In genomic region chr1:153140265-153140664, GRCm38 (mm10) we compare ENCODE assay signal across 16 mouse cellular contexts. TPM values are rescaled to one million over a fixed set of nuclear protein-coding genes. Genes with fewer than 3 reads are reported as not detected.
DNase-seq lines count a peak whose midpoint lies in the region; ATAC-seq and TF ChIP-seq lines count a peak whose summit lies in the region.
"Had no signal": no experiment of that assay in that cellular context is flagged by ENCODE, and none has a peak within 500 bp of the region (broad histone marks: within the 10 kb centered on the region; RNA-seq: fewer than 3 reads in every experiment).

No protein-coding gene starts in this region.

- H3K27ac ChIP-seq in heart, postnatal 0 days (ENCODE audit: low read depth) = peak overlapping the region; percentile 21; the same call in 1 of the 2 replicates
- H3K27ac ChIP-seq in lung, postnatal 0 days (ENCODE audit: low read length) = peak overlapping the region; percentile 75
- no peak overlapping the region for H3K27ac ChIP-seq in intestine, postnatal 0 days (ENCODE audit: low read depth, low read length)
- H3K27ac ChIP-seq: forebrain, embryonic 12.5 days had no signal

- 80% methylated on average over 11 of the region's 11 CpGs for WGBS in heart, postnatal 0 days
- WGBS in lung, postnatal 0 days = 36% methylated on average over 11 of the region's 11 CpGs
- 58% methylated on average over 11 of the region's 11 CpGs for WGBS in lung, adult 2 months
- WGBS in intestine, postnatal 0 days = 46% methylated on average over 11 of the region's 11 CpGs

- H3K9ac ChIP-seq in heart, postnatal 0 days (replicated peaks; ENCODE audit: low read depth, low read length) = no peak overlapping the region
- H3K9ac ChIP-seq in lung, postnatal 0 days (replicated peaks; ENCODE audit: low read depth) = no peak overlapping the region
- no peak overlapping the region for H3K9ac ChIP-seq in intestine, postnatal 0 days (ENCODE audit: low read depth, low read length)
- H3K9ac ChIP-seq: forebrain, embryonic 12.5 days had no signal

- no peak overlapping the region for H3K4me3 ChIP-seq in heart, postnatal 0 days (ENCODE audit: low read depth, low read length)
- no peak overlapping the region for H3K4me3 ChIP-seq in lung, postnatal 0 days (ENCODE audit: low read depth, low read length)
- H3K4me3 ChIP-seq in lung, adult 2 months (replicated peaks; ENCODE audit: extremely low read depth, low read depth, low read length) = no peak overlapping the region
- H3K4me3 ChIP-seq in intestine, postnatal 0 days (ENCODE audit: low read depth, low read length) = no peak overlapping the region
- H3K4me3 ChIP-seq: forebrain, embryonic 12.5 days had no signal

- no peak for DNase-seq in heart, postnatal 0 days (ENCODE audit: low spot score)
- DNase-seq in heart, postnatal 14 days = no peak
- no peak for DNase-seq in lung, postnatal 0 days (ENCODE audit: low spot score)
- DNase-seq in lung, adult 2 months = no peak
- DNase-seq in induced T-regulatory cell, adult 2 months (ENCODE audit: low read depth) = peak; percentile 46
- DNase-seq in adrenal gland, postnatal 25 days = no peak
- no peak for DNase-seq in layer of hippocampus, postnatal 36 days
- DNase-seq: cerebellum, adult 9-11 months; heart, postnatal 4 days; kidney, postnatal 14 days had no signal

- H3K9me3 ChIP-seq in heart, postnatal 0 days (replicated peaks; ENCODE audit: control insufficient read depth, low read length) = no peaks in the 10 kb centered on the region
- no peaks in the 10 kb centered on the region for H3K9me3 ChIP-seq in lung, postnatal 0 days (ENCODE audit: low read length)
- no peaks in the 10 kb centered on the region for H3K9me3 ChIP-seq in intestine, postnatal 0 days (ENCODE audit: control insufficient read depth)
- H3K9me3 ChIP-seq: forebrain, embryonic 12.5 days; G1E had no signal

- intact Hi-C loops in heart, postnatal 14 days (cut with DNase I) = no loop called here

- peaks cover 21% of the 10 kb centered on the region for H3K4me1 ChIP-seq in heart, postnatal 0 days (ENCODE audit: control insufficient read depth, insufficient read depth)
- 0 out of 2 replicates have a peak, but pooled peaks cover 6% of the 10 kb centered on the region for H3K4me1 ChIP-seq in lung, postnatal 0 days (ENCODE audit: insufficient read depth, low read depth, low read length)
- H3K4me1 ChIP-seq in lung, adult 2 months (ENCODE audit: control insufficient read depth, insufficient read depth, low read length) = peaks cover 5% of the 10 kb centered on the region; the same call in 1 of the 2 replicates
- H3K4me1 ChIP-seq in intestine, postnatal 0 days (replicated peaks; ENCODE audit: control insufficient read depth, insufficient read depth, low read length) = peaks cover 3% of the 10 kb centered on the region; the same call in 1 of the 2 replicates
- H3K4me1 ChIP-seq: forebrain, embryonic 12.5 days had no signal

- TF ChIP-seq CTCF in heart, postnatal 0 days (IDR thresholded peaks at IDR 0.05; ENCODE audit: low read depth) = no peak
- TF ChIP-seq CTCF in lung, postnatal 0 days (IDR thresholded peaks at IDR 0.05) = no peak
- no peak for TF ChIP-seq CTCF in lung, adult 2 months (IDR thresholded peaks at IDR 0.05; ENCODE audit: insufficient read depth, low read length)
- TF ChIP-seq CTCF in intestine, postnatal 0 days (IDR thresholded peaks at IDR 0.05; ENCODE audit: low read depth) = no peak

- no peak overlapping the region for H3K4me2 ChIP-seq in heart, postnatal 0 days (ENCODE audit: low read depth, low read length)
- no peak overlapping the region for H3K4me2 ChIP-seq in lung, postnatal 0 days (replicated peaks; ENCODE audit: low read depth, low read length)
- H3K4me2 ChIP-seq in intestine, postnatal 0 days (replicated peaks; ENCODE audit: low read depth) = peak overlapping the region; percentile 57
- H3K4me2 ChIP-seq: forebrain, embryonic 12.5 days had no signal

- TF ChIP-seq POLR2A in lung, adult 2 months (IDR thresholded peaks at IDR 0.05; ENCODE audit: borderline replicate concordance, extremely low read depth, low read depth, low read length) = no peak

- no peaks in the 10 kb centered on the region for H3K27me3 ChIP-seq in heart, postnatal 0 days (ENCODE audit: control insufficient read depth, insufficient read depth, low read length)
- no peaks in the 10 kb centered on the region for H3K27me3 ChIP-seq in lung, postnatal 0 days (replicated peaks; ENCODE audit: insufficient read depth, low read length)
- H3K27me3 ChIP-seq in intestine, postnatal 0 days (replicated peaks; ENCODE audit: control insufficient read depth, insufficient read depth, low read length) = no peaks in the 10 kb centered on the region
- H3K27me3 ChIP-seq: forebrain, embryonic 12.5 days had no signal

- H3K36me3 ChIP-seq in heart, postnatal 0 days (replicated peaks; ENCODE audit: control insufficient read depth, insufficient read depth, low read length) = no peaks in the 10 kb centered on the region
- no peaks in the 10 kb centered on the region for H3K36me3 ChIP-seq in lung, postnatal 0 days (ENCODE audit: insufficient read depth, low read length)
- no peaks in the 10 kb centered on the region for H3K36me3 ChIP-seq in intestine, postnatal 0 days (ENCODE audit: control insufficient read depth, insufficient read depth)
- H3K36me3 ChIP-seq: forebrain, embryonic 12.5 days; G1E had no signal

- no peak for TF ChIP-seq EP300 in heart, postnatal 0 days (IDR thresholded peaks at IDR 0.05; ENCODE audit: low read depth)
- TF ChIP-seq EP300 in lung, postnatal 0 days (IDR thresholded peaks at IDR 0.05) = no peak

- ATAC-seq in heart, postnatal 0 days (ENCODE audit: insufficient read depth, low read depth) = no peak
- ATAC-seq in lung, postnatal 0 days = peak; percentile 11; the same call in 1 of the 2 replicates
- ATAC-seq in intestine, postnatal 0 days = no peak
- ATAC-seq: hindbrain, embryonic 16.5 days; midbrain, embryonic 16.5 days had no signal

RNA-seq across cellular contexts. Expression of gene Lamc2, which starts 46.0 kb away (rescaled TPM):
- total RNA-seq in heart, postnatal 0 days (2014; rRNA removed; ENCODE audit: low replicate concordance) = 10.2 and 13.2 TPM in 2 replicates
- polyA plus RNA-seq in heart, postnatal 0 days (2015; fragmentation: Nextera tagmentation; extraction: Ambion mirVana) = 4.1 and 6.0 TPM in 2 replicates
- total RNA-seq in heart, postnatal 14 days (2021) = 10 to 100 TPM in 1 of 2 experiments, 1 to 10 TPM in 1; 6.9 to 10.7 TPM
- polyA plus RNA-seq in lung, postnatal 0 days (2015; fragmentation: Nextera tagmentation; extraction: Ambion mirVana) = 62.9 and 69.0 TPM in 2 replicates
- polyA plus RNA-seq in lung, adult 2 months (2012; rRNA removed) = 36.4 and 37.5 TPM in 2 replicates
- polyA plus RNA-seq in intestine, postnatal 0 days (2015; fragmentation: Nextera tagmentation; extraction: Ambion mirVana) = 3.3 and 3.6 TPM in 2 replicates
- total RNA-seq in adrenal gland, postnatal 25 days (2021) = 0.27 and 0.29 TPM in 2 replicates
- 1 to 10 TPM; 1.6 to 2.1 TPM for total RNA-seq in layer of hippocampus, postnatal 36 days (2021)
- total RNA-seq: megakaryocyte-erythroid progenitor cell, adult 5-6 weeks had no signal
- polyA plus RNA-seq: G1E had no signal
